Mouse (Mus musculus) ovary, postnatal 10 days (tissue): ENCODE data around the gene Palld.

Experiments used
- DNase-seq: peaks from one replicate; pipeline ENCODE4 v3.0.0; 2022; ENCODE audit warnings: low spot score

The Palld gene

DNA sequence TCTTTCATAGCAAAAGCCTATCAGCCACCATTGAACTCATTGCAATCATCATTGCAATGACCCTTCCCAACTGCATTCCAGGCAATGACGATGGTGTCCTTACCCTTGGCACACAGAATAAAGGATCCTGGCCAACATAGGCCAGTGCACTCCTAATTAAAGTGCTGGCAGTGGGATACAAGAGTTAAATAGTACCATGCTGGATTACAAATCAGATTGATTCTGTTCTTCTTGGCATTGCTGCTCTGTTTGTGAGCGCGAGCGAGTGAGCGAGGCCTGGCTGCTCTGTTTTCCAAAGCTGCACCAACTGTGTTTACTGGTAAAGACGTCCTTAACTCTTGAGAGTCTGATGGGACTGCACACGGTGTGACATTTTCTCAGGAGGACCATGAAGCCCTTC is 37.1 kb downstream of the Palld start:
- DNase-seq = no peak

GRCm38 (mm10) chr8:61851270-61851669 is 51.2 kb downstream of the Palld start:
- no peak for DNase-seq

DNA sequence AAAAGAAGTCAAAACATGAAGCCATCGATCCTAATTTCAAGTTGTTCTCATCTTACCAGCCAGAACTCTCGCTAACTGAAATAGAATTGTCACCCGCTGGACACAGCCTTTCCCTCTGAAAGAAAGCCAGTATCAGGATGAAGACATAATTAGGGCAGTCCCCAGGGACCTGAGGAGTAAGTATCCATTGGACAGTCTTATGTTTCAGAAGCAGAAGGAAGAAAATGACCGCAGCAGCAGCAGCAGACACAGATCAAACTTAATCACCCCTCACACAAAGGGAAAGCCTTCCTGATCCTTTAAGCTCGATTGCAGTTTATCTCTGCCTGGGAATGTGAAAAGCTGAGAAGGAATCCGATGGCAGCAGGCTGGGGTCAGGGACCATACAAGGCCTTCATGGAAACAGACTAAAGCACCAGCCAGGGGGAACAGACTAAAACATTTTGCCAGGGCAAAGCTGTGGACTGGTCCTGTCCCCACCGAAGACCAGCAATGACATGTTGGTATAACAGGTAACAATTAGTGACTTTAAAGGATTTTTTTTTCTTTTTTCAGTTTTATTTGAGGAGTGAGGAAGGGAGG is 53.8 kb downstream of the Palld start:
- DNase-seq = no peak

- DNase-seq = no peak
Observed at GRCm38 (mm10) chr8:61847494-61847893, 55.0 kb downstream of the Palld start.

DNA sequence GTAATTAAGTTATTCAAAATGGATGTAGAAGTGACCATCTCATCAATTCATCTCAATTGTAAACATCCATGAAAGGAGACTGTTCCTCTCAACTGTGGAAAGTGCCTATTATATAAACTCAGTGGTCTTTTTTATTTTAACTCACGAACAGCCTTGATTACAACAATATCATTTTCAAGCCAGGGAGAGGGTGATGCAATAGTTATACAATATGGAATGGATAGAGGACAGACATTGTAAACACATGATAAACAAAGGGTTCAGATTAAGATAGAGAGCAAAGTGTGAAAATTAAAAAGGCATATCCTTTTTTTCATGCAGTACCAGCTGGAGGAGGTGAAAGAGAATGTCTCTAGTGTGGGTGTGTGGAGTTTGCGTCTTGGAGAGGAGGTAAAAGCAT is 57.5 kb downstream of the Palld start:
- no peak for DNase-seq

- no peak for DNase-seq
Observed at GRCm38 (mm10) chr8:61844575-61844974, 57.9 kb downstream of the Palld start.

DNA sequence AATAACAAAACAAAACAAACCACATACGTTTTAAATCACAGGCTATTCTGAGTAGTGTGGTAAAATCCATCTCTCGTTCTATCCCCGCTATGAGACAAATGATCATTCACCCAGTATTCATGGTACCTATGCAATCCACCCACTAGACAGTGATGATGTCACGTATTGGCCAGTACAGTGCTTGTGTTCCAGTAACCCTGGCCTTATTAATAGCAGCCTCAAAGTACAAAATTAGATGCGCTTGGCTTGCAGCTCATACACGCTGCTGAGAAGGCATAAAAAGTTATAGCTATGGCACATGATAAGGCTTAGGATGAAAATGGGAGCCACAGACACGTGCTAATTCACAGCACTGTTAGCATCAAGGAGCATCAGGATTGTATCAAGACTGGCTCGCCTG is 58.7 kb downstream of the Palld start:
- no peak for DNase-seq

GRCm38 (mm10) chr8:61833211-61833610 is 69.3 kb downstream of the Palld start:
- DNase-seq = no peak

GRCm38 (mm10) chr8:61831944-61832343 is 70.5 kb downstream of the Palld start:
- no peak for DNase-seq

GRCm38 (mm10) chr8:61830821-61831220 is 71.7 kb downstream of the Palld start:
- DNase-seq = no peak

DNA sequence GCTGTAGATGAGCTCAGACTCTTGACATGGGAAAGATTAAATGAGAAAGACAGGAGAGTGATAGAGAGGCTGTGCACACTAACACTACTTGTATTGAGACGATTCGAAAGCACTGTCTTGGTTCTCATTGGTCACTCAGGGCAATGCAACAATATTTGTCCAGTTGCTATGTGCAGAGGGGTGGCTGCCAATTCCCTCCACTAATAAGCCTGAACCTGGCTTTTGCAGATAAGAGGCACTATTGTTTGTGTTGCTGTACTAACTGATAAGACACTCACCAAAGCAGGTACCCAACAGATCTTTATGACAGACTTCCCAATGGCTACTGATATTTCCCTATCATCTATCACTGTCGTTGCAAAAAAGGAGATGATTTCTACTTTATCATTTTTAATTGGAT is 77.9 kb downstream of the Palld start:
- DNase-seq = no peak

GRCm38 (mm10) chr8:61823157-61823556 is 79.3 kb downstream of the Palld start:
- no peak for DNase-seq

GRCm38 (mm10) chr8:61803764-61804163 is 98.7 kb downstream of the Palld start:
- DNase-seq = no peak

DNA sequence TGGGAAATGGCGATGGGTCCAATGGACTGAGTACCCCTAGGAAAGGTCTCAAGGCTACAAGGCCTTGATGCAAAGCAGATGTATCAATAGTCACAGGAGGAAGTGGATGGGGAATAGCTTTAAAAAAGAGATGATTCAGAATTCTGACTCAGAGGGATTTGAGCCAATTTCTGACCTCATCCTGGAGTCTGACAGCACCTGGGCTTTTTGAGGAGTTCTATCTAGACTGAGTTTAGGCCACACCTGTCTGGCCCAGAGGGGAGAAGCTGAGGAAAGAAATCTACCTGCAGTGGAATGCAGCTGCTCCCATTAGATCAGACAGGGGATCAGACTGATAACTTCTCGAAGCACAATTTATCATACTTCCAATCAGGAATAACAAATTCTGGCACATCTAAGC is 99.7 kb downstream of the Palld start:
- DNase-seq = no peak

GRCm38 (mm10) chr8:61797391-61797947 is 105.0 kb downstream of the Palld start:
- DNase-seq = no peak

DNA sequence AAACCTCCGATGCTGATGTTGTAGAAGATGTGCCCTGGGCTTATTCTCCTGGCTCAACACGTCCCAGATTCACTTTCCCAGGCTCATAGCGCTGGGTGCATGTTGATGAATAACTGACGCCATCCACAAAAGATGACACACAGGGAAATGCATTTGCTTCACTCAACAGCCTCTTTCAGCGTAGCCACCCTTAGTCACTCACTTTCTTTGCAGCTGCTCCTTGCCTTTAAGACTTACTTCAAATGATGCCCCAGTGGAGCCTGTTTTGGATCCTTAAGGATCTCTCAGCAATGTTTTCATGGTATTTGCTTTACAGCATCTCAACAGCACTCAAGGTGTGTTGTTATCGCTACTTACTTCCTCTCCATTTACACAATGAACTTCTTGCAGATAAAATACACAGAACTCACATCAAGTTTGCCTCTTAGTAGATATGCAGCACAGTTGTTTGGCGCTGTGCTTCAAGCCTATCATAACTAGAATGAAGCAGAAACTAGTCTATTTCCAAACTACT is 105.9 kb downstream of the Palld start:
- DNase-seq = no peak

- no peak for DNase-seq
Observed at GRCm38 (mm10) chr8:61789946-61790345, 112.5 kb downstream of the Palld start.

GRCm38 (mm10) chr8:61789289-61789688 is 113.2 kb downstream of the Palld start:
- DNase-seq = no peak

DNA sequence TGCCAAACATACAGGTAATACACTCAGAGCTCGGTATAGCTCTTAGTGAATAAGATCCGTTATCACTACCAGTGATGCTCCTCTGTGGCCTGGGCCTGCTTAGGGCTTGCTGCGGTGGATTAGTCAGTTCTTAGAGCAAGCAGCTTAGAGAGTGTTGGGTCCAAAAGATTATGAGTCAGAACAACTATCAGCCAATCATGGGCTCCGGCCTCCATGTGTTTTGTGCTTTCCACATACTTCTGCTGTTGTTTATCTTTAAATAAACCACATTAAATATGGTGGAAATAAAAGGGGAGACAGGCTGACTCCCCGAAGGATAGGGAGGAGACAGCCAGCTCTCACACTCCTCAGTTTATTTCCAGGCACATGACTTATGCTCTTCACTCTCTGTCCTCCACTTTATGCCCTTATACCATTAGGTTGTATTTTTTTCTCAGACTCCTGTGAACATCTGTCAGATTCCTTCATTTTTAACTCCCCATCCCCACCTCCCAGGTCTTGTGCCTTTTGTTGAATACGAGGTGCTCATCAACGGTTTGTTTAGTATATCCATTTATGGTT is 119.5 kb downstream of the Palld start:
- no peak for DNase-seq

GRCm38 (mm10) chr8:61780652-61781257 is 121.7 kb downstream of the Palld start:
- no peak for DNase-seq

GRCm38 (mm10) chr8:61778194-61778593 is 124.3 kb downstream of the Palld start:
- DNase-seq = no peak

- DNase-seq = no peak
Observed at GRCm38 (mm10) chr8:61776560-61776959, 125.9 kb downstream of the Palld start.

- DNase-seq = no peak
Observed at GRCm38 (mm10) chr8:61775936-61776335, 126.6 kb downstream of the Palld start.
